Mouse (Mus musculus) heart, postnatal 36 days (tissue): ENCODE results near the gene Pcbp3. TPM values are rescaled to one million over a fixed set of nuclear protein-coding genes. Genes with fewer than 3 reads are reported as not detected.

Source experiments
- DNase-seq, 2 experiments: peaks; one replicate each; pipeline ENCODE4 v3.0.0; 2021 to 2022
- intact Hi-C: fragments of 180-260 bp; cut with DNase I; formaldehyde crosslinking; loops from one replicate; pipeline ENCODE4 v1.15.1; 2025
- total RNA-seq, 2 experiments: library from RNA; stranded (reverse); gene quantifications; 2 replicates each; pipeline ENCODE4 v1.2.3; 2021

Gene Pcbp3
- total RNA-seq, 2 experiments from 2014 or later: 2.4 to 4.9 TPM

GRCm38 (mm10) chr10:76712500-76712899 is 249.2 kb downstream of the Pcbp3 start:
- intact Hi-C loops: no loop called here
- DNase-seq: no peak

Other genes with a start within 250 kb of the Pcbp3 start
- 10 to 100 TPM; 69.8 to 78.5 TPM for gene Col6a1, start 235.7 kb downstream of the Pcbp3 start, total RNA-seq
- gene Slc19a1, start 70.4 kb upstream of the Pcbp3 start, total RNA-seq: 1 to 10 TPM; 4.1 to 8.8 TPM
- 10 to 100 TPM; 11.4 to 12.0 TPM for gene Col18a1, start 204.7 kb upstream of the Pcbp3 start, total RNA-seq